Mouse (Mus musculus): ENCODE measurements around the gene Ppp4r3b. TPM values are rescaled to one million over a fixed set of nuclear protein-coding genes. Genes with fewer than 3 reads are reported as not detected.
A peak's percentile ranks its signal among the peaks of the same experiment; 100 is the strongest.

The Ppp4r3b gene
- polyA plus RNA-seq, 1 experiment = 42.5 TPM

- TF ChIP-seq POLR2A (IDR thresholded peaks at IDR 0.05; ENCODE audit: borderline replicate concordance, low read depth, low read length) (no peak), CTCF (IDR thresholded peaks at IDR 0.05; ENCODE audit: low read depth, low read length) (no peak)
- Histone ChIP-seq H3K27ac (ENCODE audit: insufficient read depth, low read depth, low read length) (no peak overlapping the region), H3K4me1 (ENCODE audit: control insufficient read depth, insufficient read depth, low read length) (no peaks in the 10 kb centered on the region), H3K4me3 (ENCODE audit: insufficient read depth, low read length) (no peak overlapping the region)
Observed at GRCm38 (mm10) chr11:29233569-29233968, 60.9 kb downstream of the Ppp4r3b start.

- TF ChIP-seq CTCF (IDR thresholded peaks at IDR 0.05; ENCODE audit: low read depth, low read length) (no peak), POLR2A (IDR thresholded peaks at IDR 0.05; ENCODE audit: borderline replicate concordance, low read depth, low read length) (no peak)
- no peak overlapping the region for H3K4me3 ChIP-seq (ENCODE audit: insufficient read depth, low read length)
- no peak overlapping the region for H3K27ac ChIP-seq (ENCODE audit: insufficient read depth, low read depth, low read length)
- no peaks in the 10 kb centered on the region for H3K4me1 ChIP-seq (ENCODE audit: control insufficient read depth, insufficient read depth, low read length)
Observed at GRCm38 (mm10) chr11:29237364-29237763, 64.7 kb downstream of the Ppp4r3b start.

DNA sequence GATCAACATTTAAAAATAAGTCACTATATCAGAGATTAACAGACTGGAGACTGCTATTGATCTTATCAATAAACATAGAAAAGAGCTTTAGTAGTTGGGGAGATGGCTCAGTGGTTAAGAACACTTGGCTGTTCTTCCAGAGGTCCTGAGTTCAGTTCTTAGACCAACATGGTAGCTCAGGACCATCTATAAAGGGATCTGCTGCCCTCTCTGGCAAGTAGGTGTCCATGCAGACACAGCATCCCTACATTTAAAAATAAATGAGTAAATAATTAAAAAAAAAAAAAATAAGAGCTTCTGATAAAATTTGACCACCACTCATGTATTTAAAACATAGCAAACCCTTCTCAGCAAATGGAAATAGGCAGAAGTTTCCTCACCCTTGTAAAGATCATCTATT is 65.4 kb downstream of the Ppp4r3b start:
- Histone ChIP-seq H3K4me1 (ENCODE audit: control insufficient read depth, insufficient read depth, low read length) (no peaks in the 10 kb centered on the region), H3K27ac (ENCODE audit: insufficient read depth, low read depth, low read length) (no peak overlapping the region), H3K4me3 (ENCODE audit: insufficient read depth, low read length) (no peak overlapping the region)
- TF ChIP-seq CTCF (IDR thresholded peaks at IDR 0.05; ENCODE audit: low read depth, low read length) = no peak
- no peak for TF ChIP-seq POLR2A (IDR thresholded peaks at IDR 0.05; ENCODE audit: borderline replicate concordance, low read depth, low read length)

DNA sequence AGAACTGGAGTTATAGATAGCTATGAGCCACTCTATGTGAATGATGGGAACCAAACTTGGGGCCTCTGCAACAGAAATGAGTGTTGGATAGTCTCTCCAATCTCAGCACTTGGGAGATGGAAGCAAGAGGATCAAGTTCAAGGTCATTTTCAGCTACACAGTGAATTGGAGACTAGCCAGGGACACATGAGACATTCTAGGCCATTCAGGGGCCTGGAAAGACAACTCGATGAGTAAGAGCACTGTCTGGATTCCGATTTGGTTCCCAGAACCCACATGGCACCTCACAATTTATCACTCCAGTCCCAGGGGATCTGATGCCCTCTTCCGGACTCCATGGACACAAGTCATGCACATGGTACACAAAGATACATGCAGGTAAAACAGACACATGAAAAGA is 65.9 kb downstream of the Ppp4r3b start:
- Histone ChIP-seq H3K27ac (ENCODE audit: insufficient read depth, low read depth, low read length) (no peak overlapping the region), H3K4me3 (ENCODE audit: insufficient read depth, low read length) (no peak overlapping the region), H3K4me1 (ENCODE audit: control insufficient read depth, insufficient read depth, low read length) (no peaks in the 10 kb centered on the region)
- TF ChIP-seq CTCF (IDR thresholded peaks at IDR 0.05; ENCODE audit: low read depth, low read length) (no peak), POLR2A (IDR thresholded peaks at IDR 0.05; ENCODE audit: borderline replicate concordance, low read depth, low read length) (no peak)

GRCm38 (mm10) chr11:29239353-29239752 is 66.7 kb downstream of the Ppp4r3b start:
- H3K4me3 ChIP-seq (ENCODE audit: insufficient read depth, low read length) = no peak overlapping the region
- no peak overlapping the region for H3K27ac ChIP-seq (ENCODE audit: insufficient read depth, low read depth, low read length)
- H3K4me1 ChIP-seq (ENCODE audit: control insufficient read depth, insufficient read depth, low read length) = no peaks in the 10 kb centered on the region
- TF ChIP-seq POLR2A (IDR thresholded peaks at IDR 0.05; ENCODE audit: borderline replicate concordance, low read depth, low read length) (no peak), CTCF (IDR thresholded peaks at IDR 0.05; ENCODE audit: low read depth, low read length) (no peak)

GRCm38 (mm10) chr11:29241961-29242360 is 69.3 kb downstream of the Ppp4r3b start:
- H3K4me3 ChIP-seq (ENCODE audit: insufficient read depth, low read length) = no peak overlapping the region
- no peak overlapping the region for H3K27ac ChIP-seq (ENCODE audit: insufficient read depth, low read depth, low read length)
- TF ChIP-seq CTCF (IDR thresholded peaks at IDR 0.05; ENCODE audit: low read depth, low read length) (no peak), POLR2A (IDR thresholded peaks at IDR 0.05; ENCODE audit: borderline replicate concordance, low read depth, low read length) (no peak)
- peaks cover 2% of the 10 kb centered on the region; the same call in 1 of the 2 replicates for H3K4me1 ChIP-seq (ENCODE audit: control insufficient read depth, insufficient read depth, low read length)

- TF ChIP-seq CTCF (IDR thresholded peaks at IDR 0.05; ENCODE audit: low read depth, low read length) = no peak
- no peak for TF ChIP-seq POLR2A (IDR thresholded peaks at IDR 0.05; ENCODE audit: borderline replicate concordance, low read depth, low read length)
- peaks cover 2% of the 10 kb centered on the region; the same call in 1 of the 2 replicates for H3K4me1 ChIP-seq (ENCODE audit: control insufficient read depth, insufficient read depth, low read length)
- H3K4me3 ChIP-seq (ENCODE audit: insufficient read depth, low read length) = peak overlapping the region; percentile 75; the same call in 1 of the 2 replicates
- no peak overlapping the region for H3K27ac ChIP-seq (ENCODE audit: insufficient read depth, low read depth, low read length)
Observed at GRCm38 (mm10) chr11:29245988-29246387, 73.3 kb downstream of the Ppp4r3b start.

- Histone ChIP-seq H3K4me3 (ENCODE audit: insufficient read depth, low read length) (peak within 1 kb of the TSS; percentile 75), H3K27ac (ENCODE audit: insufficient read depth, low read depth, low read length) (no peak within 1 kb of the TSS), H3K4me1 (ENCODE audit: control insufficient read depth, insufficient read depth, low read length) (peaks cover 2% of the 10 kb centered on the region; the same call in 1 of the 2 replicates)
- no peak for TF ChIP-seq CTCF (IDR thresholded peaks at IDR 0.05; ENCODE audit: low read depth, low read length)
- no peak for TF ChIP-seq POLR2A (IDR thresholded peaks at IDR 0.05; ENCODE audit: borderline replicate concordance, low read depth, low read length)
Observed at GRCm38 (mm10) chr11:29246883-29247650, 74.4 kb downstream of the Ppp4r3b start, which contains the start of gene Cfap36. Gene Cfap36 (minus strand): TSS chr11:29247409.

- no peak overlapping the region for H3K27ac ChIP-seq (ENCODE audit: insufficient read depth, low read depth, low read length)
- TF ChIP-seq POLR2A (IDR thresholded peaks at IDR 0.05; ENCODE audit: borderline replicate concordance, low read depth, low read length) (no peak), CTCF (IDR thresholded peaks at IDR 0.05; ENCODE audit: low read depth, low read length) (no peak)
- peaks cover 2% of the 10 kb centered on the region; the same call in 1 of the 2 replicates for H3K4me1 ChIP-seq (ENCODE audit: control insufficient read depth, insufficient read depth, low read length)
- no peak overlapping the region for H3K4me3 ChIP-seq (ENCODE audit: insufficient read depth, low read length)
Observed at GRCm38 (mm10) chr11:29247725-29248124, 75.0 kb downstream of the Ppp4r3b start.

DNA sequence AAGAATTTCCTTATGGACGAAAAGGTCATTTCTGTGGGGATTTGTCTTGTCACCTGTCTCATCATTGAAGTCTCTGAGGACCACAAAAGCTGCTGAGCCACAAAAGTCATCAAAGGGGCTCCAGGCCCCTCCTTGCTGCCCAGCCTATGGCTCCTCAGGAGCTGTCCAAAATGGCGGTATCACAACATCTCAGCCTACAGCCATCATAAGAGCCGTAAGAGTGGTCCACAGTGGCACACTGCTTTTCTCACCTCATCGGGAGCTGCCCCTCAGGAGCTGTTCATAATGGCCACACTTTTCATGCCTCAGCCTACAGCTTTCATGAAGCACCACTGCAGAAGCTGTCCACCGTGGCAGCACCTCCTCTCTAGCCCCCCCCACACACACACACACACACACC is 75.7 kb downstream of the Ppp4r3b start:
- no peak for TF ChIP-seq CTCF (IDR thresholded peaks at IDR 0.05; ENCODE audit: low read depth, low read length)
- no peak for TF ChIP-seq POLR2A (IDR thresholded peaks at IDR 0.05; ENCODE audit: borderline replicate concordance, low read depth, low read length)
- no peak overlapping the region for H3K27ac ChIP-seq (ENCODE audit: insufficient read depth, low read depth, low read length)
- no peak overlapping the region for H3K4me3 ChIP-seq (ENCODE audit: insufficient read depth, low read length)
- peaks cover 2% of the 10 kb centered on the region; the same call in 1 of the 2 replicates for H3K4me1 ChIP-seq (ENCODE audit: control insufficient read depth, insufficient read depth, low read length)
